Mouse (Mus musculus) heart, postnatal 0 days (tissue): Measurements from ENCODE around the gene Yod1.

Experiments used
- CTCF ChIP-seq: IDR thresholded peaks from 2 replicates; pipeline ENCODE4 v1.5.1; 2016; ENCODE audit warnings: antibody characterized with exemption, control low read depth, low read depth
- EP300 ChIP-seq: IDR thresholded peaks from 2 replicates; pipeline ENCODE4 v1.6.1; 2016; ENCODE audit warnings: antibody characterized with exemption, low read depth

- TF ChIP-seq CTCF: no peak
- no peak for TF ChIP-seq EP300
Measured at GRCm38 (mm10) chr1:130734452-130734851, 17.3 kb downstream of the Yod1 start.
